Mouse (Mus musculus) ES-Bruce4 (cell line): Measurements from ENCODE around the gene Moap1. TPM values are rescaled to one million over a fixed set of nuclear protein-coding genes. Genes with fewer than 3 reads are reported as not detected.
A peak's percentile ranks its signal among the peaks of the same experiment; 100 is the strongest.

Source experiments
- H3K27ac ChIP-seq: 2 replicates; pipeline ENCODE4 v1.5.1; 2012; ENCODE audit warnings: low read length, inconsistent platforms; ENCODE audit not compliant: insufficient read depth
- H3K27me3 ChIP-seq: 2 replicates; pipeline ENCODE4 v1.6.1; 2012; ENCODE audit warnings: mild to moderate bottlenecking, low read length, inconsistent platforms; ENCODE audit not compliant: control insufficient read depth, poor library complexity, insufficient read depth, severe bottlenecking
- H3K36me3 ChIP-seq: 2 replicates; pipeline ENCODE4 v1.6.1; 2012; ENCODE audit warnings: inconsistent platforms, mild to moderate bottlenecking, low read length, moderate library complexity; ENCODE audit not compliant: control insufficient read depth, poor library complexity, insufficient read depth, severe bottlenecking
- H3K4me1 ChIP-seq: one replicate; pipeline ENCODE4 v1.8.1; 2011; ENCODE audit warnings: low read length; ENCODE audit not compliant: control insufficient read depth, insufficient read depth
- H3K4me3 ChIP-seq: 2 replicates; pipeline ENCODE4 v1.5.1; 2011; ENCODE audit warnings: low read depth, mild to moderate bottlenecking, low read length
- H3K9ac ChIP-seq: 2 replicates; pipeline ENCODE4 v1.6.1; 2012; ENCODE audit warnings: low read depth, mild to moderate bottlenecking, inconsistent platforms; ENCODE audit not compliant: poor library complexity, severe bottlenecking
- H3K9me3 ChIP-seq: replicated peaks from 2 replicates; pipeline ENCODE4 v1.6.1; 2012; ENCODE audit warnings: mild to moderate bottlenecking, low read length, inconsistent platforms; ENCODE audit not compliant: control insufficient read depth, poor library complexity, insufficient read depth, severe bottlenecking
- CTCF ChIP-seq: IDR thresholded peaks from one replicate; pipeline ENCODE4 v1.8.1; 2011; ENCODE audit warnings: low read depth, low read length
- EP300 ChIP-seq: IDR thresholded peaks from 2 replicates; pipeline ENCODE4 v1.6.1; 2011; ENCODE audit warnings: low read depth, low read length; ENCODE audit not compliant: insufficient read depth
- POLR2A ChIP-seq: IDR thresholded peaks from one replicate; pipeline ENCODE4 v1.8.1; 2011; ENCODE audit warnings: low read length; ENCODE audit not compliant: insufficient read depth
- polyA plus RNA-seq: library from polyadenylated mRNA; stranded (reverse); fragments of >200 nt; gene quantifications from 2 replicates; pipeline ENCODE4 v1.2.4, GENCODE M21; 2011; ENCODE audit warnings: low read depth; ENCODE audit not compliant: missing spikeins, insufficient read depth, insufficient read length

Gene Moap1
- polyA plus RNA-seq, 1 experiment, result 6.7 TPM

- H3K9ac ChIP-seq, result peak overlapping the region; percentile 80
- H3K4me1 ChIP-seq, result peaks cover 20% of the 10 kb centered on the region
- H3K27me3 ChIP-seq, result no peaks in the 10 kb centered on the region
- no peaks in the 10 kb centered on the region for H3K9me3 ChIP-seq
- no peaks in the 10 kb centered on the region for H3K36me3 ChIP-seq
- H3K27ac ChIP-seq, result peak overlapping the region; percentile 55
- peak overlapping the region; percentile 99 for H3K4me3 ChIP-seq
- TF ChIP-seq CTCF, result no peak
- no peak for TF ChIP-seq EP300
- no peak for TF ChIP-seq POLR2A
These were observed 40.9 kb downstream of the Moap1 start for GRCm38 (mm10) chr12:102702356-102703110.

- TF ChIP-seq EP300 (no peak), CTCF (no peak), POLR2A (no peak)
- H3K9me3 ChIP-seq, result no peaks in the 10 kb centered on the region
- H3K4me1 ChIP-seq, result peaks cover 25% of the 10 kb centered on the region
- H3K9ac ChIP-seq, result peak overlapping the region; percentile 80; the same call in 1 of the 2 replicates
- peak overlapping the region; percentile 55; the same call in 1 of the 2 replicates for H3K4me3 ChIP-seq
- peak overlapping the region; percentile 33; the same call in 1 of the 2 replicates for H3K27ac ChIP-seq
- H3K27me3 ChIP-seq, result no peaks in the 10 kb centered on the region
- no peaks in the 10 kb centered on the region for H3K36me3 ChIP-seq
These were observed 41.7 kb downstream of the Moap1 start for GRCm38 (mm10) chr12:102701691-102702207.

DNA sequence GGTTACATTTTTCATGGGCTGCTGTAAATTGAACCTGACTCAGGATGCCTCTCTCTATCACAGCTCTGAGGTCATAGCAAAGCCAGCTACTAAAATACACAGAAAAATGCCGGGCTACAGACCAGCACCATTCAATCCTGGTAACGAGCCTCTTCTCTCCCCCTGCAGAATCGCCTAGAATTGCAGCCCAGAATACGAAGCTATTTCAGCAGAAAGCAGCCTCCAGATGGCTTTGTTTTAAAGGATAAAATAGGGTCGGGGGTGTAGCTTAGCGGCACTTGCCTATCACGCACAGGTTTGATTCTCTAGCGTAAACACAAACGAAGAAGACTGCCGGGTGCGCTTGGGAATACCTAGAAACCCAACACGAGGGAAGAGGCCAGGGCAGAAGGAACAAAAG lies 43.0 kb downstream of the Moap1 start:
- no peak overlapping the region for H3K27ac ChIP-seq

DNA sequence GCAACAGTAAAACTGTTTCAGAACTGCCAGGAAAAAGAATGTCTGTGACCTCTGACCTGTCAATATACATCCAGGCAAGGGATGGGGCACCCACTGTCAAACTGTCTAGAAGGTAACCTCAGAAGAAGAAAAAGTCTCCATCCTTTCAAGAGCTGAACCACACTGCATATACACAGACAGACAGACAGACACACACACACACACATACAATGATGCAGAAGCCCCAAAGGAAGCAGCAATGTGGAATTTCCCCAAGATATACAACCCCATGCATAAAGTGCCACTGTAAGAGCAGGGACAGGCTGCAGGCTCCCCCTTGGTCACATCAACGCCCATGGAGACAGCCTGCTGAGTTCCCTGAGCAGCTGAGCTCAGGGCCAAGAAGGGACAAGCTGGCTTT lies 44.3 kb downstream of the Moap1 start:
- Histone ChIP-seq H3K4me3 (no peak overlapping the region), H3K9me3 (no peaks in the 10 kb centered on the region), H3K27ac (no peak overlapping the region), H3K36me3 (no peaks in the 10 kb centered on the region), H3K9ac (no peak overlapping the region), H3K4me1 (peaks cover 30% of the 10 kb centered on the region), H3K27me3 (no peaks in the 10 kb centered on the region)
- TF ChIP-seq EP300 (no peak), CTCF (no peak), POLR2A (no peak)

More for the DNA sequence above, 43.0 kb downstream of the Moap1 start:
- no peaks in the 10 kb centered on the region for H3K9me3 ChIP-seq
- H3K36me3 ChIP-seq, result no peaks in the 10 kb centered on the region
- TF ChIP-seq POLR2A (no peak), EP300 (no peak), CTCF (no peak)
- no peak overlapping the region for H3K9ac ChIP-seq
- H3K4me3 ChIP-seq, result no peak overlapping the region
- peaks cover 26% of the 10 kb centered on the region for H3K4me1 ChIP-seq
- H3K27me3 ChIP-seq, result no peaks in the 10 kb centered on the region

- Histone ChIP-seq H3K9ac (peak overlapping the region; percentile 24; the same call in 1 of the 2 replicates), H3K4me3 (no peak overlapping the region), H3K4me1 (peaks cover 33% of the 10 kb centered on the region), H3K9me3 (no peaks in the 10 kb centered on the region), H3K27ac (peak overlapping the region; percentile 13; the same call in 1 of the 2 replicates), H3K36me3 (no peaks in the 10 kb centered on the region), H3K27me3 (no peaks in the 10 kb centered on the region)
- no peak for TF ChIP-seq EP300
- no peak for TF ChIP-seq CTCF
- TF ChIP-seq POLR2A, result no peak
These were observed 45.3 kb downstream of the Moap1 start for GRCm38 (mm10) chr12:102698089-102698684.
